ENCODE assay signal across 8 mouse cellular contexts in genomic region chr4:110152103-110152946, GRCm38 (mm10).
DNase-seq lines count a peak whose midpoint lies in the region; ATAC-seq lines count a peak whose summit lies in the region.

No protein-coding gene starts in this region.

- ATAC-seq in hindbrain, embryonic 12.5 days (ENCODE audit: low FRiP score) = peak; percentile 95
- peak; percentile 92 for ATAC-seq in neural tube, embryonic 11.5 days (ENCODE audit: insufficient read depth, low FRiP score, low TSS enrichment)
- ATAC-seq in erythroid progenitor cell, adult 5-6 weeks (replicated peaks; ENCODE audit: low FRiP score, poor library complexity, severe bottlenecking) = no peak

- peak overlapping the region; percentile 90 for H3K27ac ChIP-seq in hindbrain, embryonic 12.5 days
- peak overlapping the region; percentile 83 for H3K27ac ChIP-seq in neural tube, embryonic 11.5 days (ENCODE audit: low read depth, low read length)

- peak overlapping the region; percentile 17 for H3K4me2 ChIP-seq in hindbrain, embryonic 12.5 days (replicated peaks)
- 0 out of 2 replicates have a peak overlapping the region, but pooled peaks have one; percentile 1 for H3K4me2 ChIP-seq in neural tube, embryonic 11.5 days (ENCODE audit: low read depth)

- 16% methylated on average over 15 of the region's 15 CpGs for WGBS in hindbrain, embryonic 12.5 days
- WGBS in neural tube, embryonic 11.5 days = 11% methylated on average over 15 of the region's 15 CpGs

- H3K4me3 ChIP-seq in hindbrain, embryonic 12.5 days = no peak overlapping the region; the same call in 1 of the 2 replicates
- no peak overlapping the region for H3K4me3 ChIP-seq in neural tube, embryonic 11.5 days (ENCODE audit: low read depth, low read length)

- H3K36me3 ChIP-seq in hindbrain, embryonic 12.5 days = no peaks in the 10 kb centered on the region
- H3K36me3 ChIP-seq in neural tube, embryonic 11.5 days (ENCODE audit: control insufficient read depth, insufficient read depth, low read length) = no peaks in the 10 kb centered on the region

- no peaks in the 10 kb centered on the region for H3K27me3 ChIP-seq in hindbrain, embryonic 12.5 days
- no peaks in the 10 kb centered on the region for H3K27me3 ChIP-seq in neural tube, embryonic 11.5 days (ENCODE audit: control insufficient read depth, insufficient read depth, low read length)

- peak; percentile 32 to 40 for DNase-seq in kidney, postnatal 4 days
- DNase-seq in kidney, adult 18-20 months = no peak
- DNase-seq in cerebellum, postnatal 14 days = peak; percentile 73 to 83
- DNase-seq in neural tube, embryonic 11.5 days (ENCODE audit: low spot score) = peak; percentile 90
- DNase-seq in urinary bladder, postnatal 36 days (ENCODE audit: low spot score in 2 of 2) = no peak
- no peak for DNase-seq in layer of hippocampus, adult 11-12 months (ENCODE audit: low spot score)

- no peaks in the 10 kb centered on the region for H3K9me3 ChIP-seq in hindbrain, embryonic 12.5 days (replicated peaks)
- no peaks in the 10 kb centered on the region for H3K9me3 ChIP-seq in neural tube, embryonic 11.5 days (ENCODE audit: control insufficient read depth, low read length)

- H3K4me1 ChIP-seq in hindbrain, embryonic 12.5 days = peaks cover 20% of the 10 kb centered on the region
- peaks cover 17% of the 10 kb centered on the region for H3K4me1 ChIP-seq in neural tube, embryonic 11.5 days (ENCODE audit: control insufficient read depth, insufficient read depth, low read length)

- no peak overlapping the region for H3K9ac ChIP-seq in hindbrain, embryonic 12.5 days
- H3K9ac ChIP-seq in neural tube, embryonic 11.5 days (ENCODE audit: low read length) = no peak overlapping the region

Comparison
In these comparisons a context has a peak if more than half of its experiments do, and no peak if none do; other contexts are left out.
1. DNase-seq: peak in kidney, postnatal 4 days (2 of 2), cerebellum, postnatal 14 days (2 of 2) and neural tube, embryonic 11.5 days (single experiment); none in kidney, adult 18-20 months (single experiment), urinary bladder, postnatal 36 days (0 of 2) and layer of hippocampus, adult 11-12 months (single experiment).